Mouse (Mus musculus) retina, postnatal 1 day (tissue): ENCODE results near the gene Neurod2.
A peak's percentile ranks its signal among the peaks of the same experiment; 100 is the strongest.

Experiments
- DNase-seq: peaks from one replicate; pipeline ENCODE4 v3.0.0-alpha.2; 2012

Neurod2 gene

GRCm38 (mm10) chr11:98329081-98329959 is at the start of gene Neurod2:
Gene Neurod2, minus strand, starts transcription at chr11:98329648.
- DNase-seq: peak; percentile 76

GRCm38 (mm10) chr11:98377787-98378186 is 48.3 kb upstream of the Neurod2 start:
- DNase-seq: no peak

GRCm38 (mm10) chr11:98376756-98377155 is 47.3 kb upstream of the Neurod2 start:
- no peak for DNase-seq

- no peak for DNase-seq
Observed at GRCm38 (mm10) chr11:98374266-98374665, 44.8 kb upstream of the Neurod2 start.

- DNase-seq: no peak
Observed at GRCm38 (mm10) chr11:98373244-98373643, 43.8 kb upstream of the Neurod2 start.

GRCm38 (mm10) chr11:98372406-98372805 is 43.0 kb upstream of the Neurod2 start:
- peak; percentile 82 for DNase-seq

- DNase-seq: peak; percentile 86
Observed at GRCm38 (mm10) chr11:98371556-98372240, 42.2 kb upstream of the Neurod2 start.

GRCm38 (mm10) chr11:98370588-98370987 is 41.1 kb upstream of the Neurod2 start:
- DNase-seq: no peak

- no peak for DNase-seq
Observed at GRCm38 (mm10) chr11:98369337-98369736, 39.9 kb upstream of the Neurod2 start.

GRCm38 (mm10) chr11:98367863-98368186 is 38.4 kb upstream of the Neurod2 start:
- no peak for DNase-seq

GRCm38 (mm10) chr11:98367171-98367862 is 37.9 kb upstream of the Neurod2 start:
- DNase-seq: no peak

- no peak for DNase-seq
Observed at GRCm38 (mm10) chr11:98366290-98366689, 36.8 kb upstream of the Neurod2 start.

- no peak for DNase-seq
Observed at GRCm38 (mm10) chr11:98364410-98364809, 35.0 kb upstream of the Neurod2 start.

GRCm38 (mm10) chr11:98363817-98364216 is 34.4 kb upstream of the Neurod2 start:
- DNase-seq: no peak

GRCm38 (mm10) chr11:98360866-98361521 is 31.5 kb upstream of the Neurod2 start:
- DNase-seq: no peak

GRCm38 (mm10) chr11:98358161-98359083 is 29.0 kb upstream of the Neurod2 start, which contains the start of gene Stard3:
Gene Stard3, plus strand, starts transcription at chr11:98358368.
- peak; percentile 95 for DNase-seq

- no peak for DNase-seq
Observed at GRCm38 (mm10) chr11:98357396-98358160, 28.1 kb upstream of the Neurod2 start.

- DNase-seq: no peak
Observed at GRCm38 (mm10) chr11:98356625-98357394, 27.4 kb upstream of the Neurod2 start.

- peak; percentile 90 for DNase-seq
Observed at GRCm38 (mm10) chr11:98355732-98356299, 26.4 kb upstream of the Neurod2 start.

GRCm38 (mm10) chr11:98354445-98354844 is 25.0 kb upstream of the Neurod2 start:
- DNase-seq: peak; percentile 54
